ENCODE assay signal across 16 mouse cellular contexts in the genomic region with DNA sequence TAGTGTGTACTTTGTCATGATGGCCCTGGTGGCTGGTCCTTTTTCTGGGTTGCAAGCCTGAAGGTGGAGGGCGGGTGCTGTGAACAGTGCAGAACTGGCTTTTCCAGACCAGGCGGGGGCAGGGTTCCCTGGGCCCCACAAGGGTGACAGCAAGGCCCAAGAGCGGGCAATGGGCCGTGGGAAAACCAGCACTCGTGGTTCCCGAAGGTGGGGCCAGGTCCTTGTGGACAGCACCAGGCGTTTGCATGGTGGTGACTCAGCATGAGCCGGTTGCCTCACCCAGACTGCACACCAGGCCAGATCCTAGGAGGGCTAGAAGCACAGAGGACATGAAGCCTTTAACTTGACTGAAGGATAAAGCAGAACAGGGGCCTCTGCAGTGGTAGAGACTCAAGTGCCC. TPM values are rescaled to one million over a fixed set of nuclear protein-coding genes. Genes with fewer than 3 reads are reported as not detected.
DNase-seq lines count a peak whose midpoint lies in the region; ATAC-seq and TF ChIP-seq lines count a peak whose summit lies in the region.
"Had no signal": no experiment of that assay in that cellular context is flagged by ENCODE, and none has a peak within 500 bp of the region (broad histone marks: within the 10 kb centered on the region; RNA-seq: fewer than 3 reads in every experiment).

No protein-coding gene starts in this region.

- no peaks in the 10 kb centered on the region for H3K36me3 ChIP-seq in liver, embryonic 13.5 days
- no peaks in the 10 kb centered on the region for H3K36me3 ChIP-seq in forebrain, embryonic 15.5 days
- H3K36me3 ChIP-seq: midbrain, embryonic 13.5 days had no signal

- 0 out of 2 replicates have a peak overlapping the region, but pooled peaks have one; percentile 12 for H3K27ac ChIP-seq in gastrocnemius, adult 2 months
- H3K27ac ChIP-seq in liver, embryonic 13.5 days, result no peak overlapping the region
- H3K27ac ChIP-seq in forebrain, embryonic 15.5 days (replicated peaks), result no peak overlapping the region
- H3K27ac ChIP-seq: midbrain, embryonic 13.5 days had no signal

- H3K27me3 ChIP-seq in liver, embryonic 13.5 days, result peaks cover 11% of the 10 kb centered on the region
- H3K27me3 ChIP-seq in forebrain, embryonic 15.5 days, result no peaks in the 10 kb centered on the region

- intact Hi-C loops in gastrocnemius, adult 2 months (cut with DNase I), result no loop called here

- H3K4me1 ChIP-seq in liver, embryonic 13.5 days (replicated peaks), result peaks cover 92% of the 10 kb centered on the region
- H3K4me1 ChIP-seq in forebrain, embryonic 15.5 days, result peaks cover 50% of the 10 kb centered on the region

- no peak overlapping the region for H3K4me2 ChIP-seq in liver, embryonic 13.5 days
- H3K4me2 ChIP-seq in forebrain, embryonic 15.5 days (replicated peaks), result no peak overlapping the region
- H3K4me2 ChIP-seq: midbrain, embryonic 13.5 days had no signal

- no peak for ATAC-seq in liver, embryonic 13.5 days (ENCODE audit: low read depth)
- no peak for ATAC-seq in forebrain, embryonic 15.5 days (replicated peaks)
- ATAC-seq: activated CD4-positive, CD25-positive, alpha-beta regulatory T cell, adult 4 months; midbrain, embryonic 13.5 days had no signal

- TF ChIP-seq CTCF in gastrocnemius, adult 2 months (IDR thresholded peaks at IDR 0.05), result no peak

- H3K4me3 ChIP-seq in gastrocnemius, adult 2 months, result no peak overlapping the region
- H3K4me3 ChIP-seq in liver, embryonic 13.5 days (replicated peaks), result no peak overlapping the region
- H3K4me3 ChIP-seq in forebrain, embryonic 15.5 days, result no peak overlapping the region
- H3K4me3 ChIP-seq: midbrain, embryonic 13.5 days had no signal

- peak overlapping the region; percentile 43 for H3K9ac ChIP-seq in liver, embryonic 13.5 days
- H3K9ac ChIP-seq in forebrain, embryonic 15.5 days (replicated peaks), result no peak overlapping the region
- H3K9ac ChIP-seq: midbrain, embryonic 13.5 days had no signal

- WGBS in liver, embryonic 13.5 days (ENCODE audit: insufficient replicate concordance), result 25% methylated on average over 8 of the region's 8 CpGs
- WGBS in forebrain, embryonic 15.5 days, result 82% methylated on average over 8 of the region's 8 CpGs

- peak; percentile 18 for DNase-seq in gastrocnemius, adult 2 months
- no peak for DNase-seq in gastrocnemius, postnatal 10 days
- peak; percentile 80 for DNase-seq in 3134 (ENCODE audit: extremely low read depth, insufficient read length, low spot score)
- DNase-seq in adipocyte (ENCODE audit: low spot score), result peak; percentile 73
- DNase-seq in liver, embryonic 13.5 days, result no peak
- DNase-seq in frontal cortex, postnatal 25 days (ENCODE audit: low spot score in 2 of 2), result no peak
- DNase-seq in kidney, adult 18-20 months, result no peak
- DNase-seq: cerebellum, adult 18-20 months; gastrocnemius, postnatal 25 days had no signal

- H3K9me3 ChIP-seq in liver, embryonic 13.5 days (replicated peaks), result no peaks in the 10 kb centered on the region
- no peaks in the 10 kb centered on the region for H3K9me3 ChIP-seq in forebrain, embryonic 15.5 days
- H3K9me3 ChIP-seq: midbrain, embryonic 13.5 days had no signal

RNA-seq across cellular contexts. Expression of a gene that starts 7.9 kb away (rescaled TPM):
- total RNA-seq in gastrocnemius, adult 2 months (2021), result 1 to 10 TPM; 4.0 to 5.2 TPM
- 10 to 100 TPM; 14.9 to 17.4 TPM for total RNA-seq in gastrocnemius, postnatal 10 days (2021)
- 2.5 and 2.6 TPM in 2 replicates for polyA plus RNA-seq in liver, embryonic 13.5 days (2015; fragmentation: Nextera tagmentation; extraction: Ambion mirVana)
- 25.2 and 27.5 TPM in 2 replicates for polyA plus RNA-seq in forebrain, embryonic 15.5 days (2015; fragmentation: Nextera tagmentation; extraction: Ambion mirVana)

RNA-seq across cellular contexts. Expression of a gene that starts 24.1 kb away (rescaled TPM):
- 1 to 10 TPM in 1 of 2 experiments, under 1 TPM in 1; 0.59 to 1.0 TPM for total RNA-seq in gastrocnemius, adult 2 months (2021)
- 1 to 10 TPM; 1.9 to 2.9 TPM for total RNA-seq in gastrocnemius, postnatal 10 days (2021)
- polyA plus RNA-seq in liver, embryonic 13.5 days (2015; fragmentation: Nextera tagmentation; extraction: Ambion mirVana), result 5.5 and 6.0 TPM in 2 replicates
- polyA plus RNA-seq in forebrain, embryonic 15.5 days (2015; fragmentation: Nextera tagmentation; extraction: Ambion mirVana), result 1.3 and 1.6 TPM in 2 replicates

RNA-seq across cellular contexts. Expression of a gene that starts 38.7 kb away (rescaled TPM):
- 10 to 100 TPM; 22.3 to 23.1 TPM for total RNA-seq in gastrocnemius, adult 2 months (2021)
- total RNA-seq in gastrocnemius, postnatal 10 days (2021), result 10 to 100 TPM; 31.1 to 40.5 TPM
- polyA plus RNA-seq in liver, embryonic 13.5 days (2015; fragmentation: Nextera tagmentation; extraction: Ambion mirVana), result 42.8 and 43.3 TPM in 2 replicates
- polyA plus RNA-seq in forebrain, embryonic 15.5 days (2015; fragmentation: Nextera tagmentation; extraction: Ambion mirVana), result 96.7 and 102 TPM in 2 replicates

RNA-seq across cellular contexts. Expression of a gene that starts 41.8 kb away (rescaled TPM):
- total RNA-seq in gastrocnemius, adult 2 months (2021), result not detected
- not detected for total RNA-seq in gastrocnemius, postnatal 10 days (2021)
- polyA plus RNA-seq in liver, embryonic 13.5 days (2015; fragmentation: Nextera tagmentation; extraction: Ambion mirVana), result not detected in 2 replicates
- not detected in 2 replicates for polyA plus RNA-seq in forebrain, embryonic 15.5 days (2015; fragmentation: Nextera tagmentation; extraction: Ambion mirVana)
- total RNA-seq: CH12.LX; gastrocnemius, postnatal 25 days had no signal
- polyA plus RNA-seq: activated CD4-positive, CD25-positive, alpha-beta regulatory T cell, adult 4 months; embryonic facial prominence, embryonic 14.5 days; hindbrain, embryonic 11.5 days; limb, embryonic 14.5 days; midbrain, embryonic 13.5 days had no signal

RNA-seq across cellular contexts. Expression of a gene that starts 45.9 kb away (rescaled TPM):
- total RNA-seq in gastrocnemius, adult 2 months (2021), result not detected
- total RNA-seq in gastrocnemius, postnatal 10 days (2021), result not detected
- not detected in 2 replicates for polyA plus RNA-seq in liver, embryonic 13.5 days (2015; fragmentation: Nextera tagmentation; extraction: Ambion mirVana)
- polyA plus RNA-seq in forebrain, embryonic 15.5 days (2015; fragmentation: Nextera tagmentation; extraction: Ambion mirVana), result 1.2 TPM in 1 of 2 replicates, not detected in the other
- total RNA-seq: gastrocnemius, postnatal 25 days had no signal
- polyA plus RNA-seq: activated CD4-positive, CD25-positive, alpha-beta regulatory T cell, adult 4 months; embryonic facial prominence, embryonic 14.5 days; hindbrain, embryonic 11.5 days; midbrain, embryonic 13.5 days had no signal

Comparison
In these comparisons a context has a peak if more than half of its experiments do, and no peak if none do; other contexts are left out.
1. DNase-seq: peak in gastrocnemius, adult 2 months (single experiment), 3134 (single experiment) and adipocyte (single experiment); none in gastrocnemius, postnatal 10 days (single experiment), liver, embryonic 13.5 days (single experiment), frontal cortex, postnatal 25 days (0 of 2) and kidney, adult 18-20 months (single experiment).